Mouse (Mus musculus) lung, embryonic 16.5 days (tissue): Measurements from ENCODE around the gene Mtfp1. TPM values are rescaled to one million over a fixed set of nuclear protein-coding genes. Genes with fewer than 3 reads are reported as not detected.
A peak's percentile ranks its signal among the peaks of the same experiment; 100 is the strongest.
"Not testable (repeated sequence)": the region's sequence is repeated elsewhere in the genome, so short reads cannot be mapped to it uniquely, and the experiment has no call there.

Source experiments
- ATAC-seq: fragments of 200-750 bp; cut with Nextera tagmentation; 2 replicates; pipeline ENCODE4 v1.8.0; 2017; ENCODE audit warnings: low read depth, mild to moderate bottlenecking, moderate library complexity
- H3K27ac ChIP-seq: fragments of 300-500 bp; sonication (generic); 2 replicates; pipeline ENCODE4 v1.5.1; 2014; ENCODE audit warnings: mild to moderate bottlenecking, control low read depth, low read length
- H3K27me3 ChIP-seq: fragments of 300-500 bp; sonication (generic); 2 replicates; pipeline ENCODE4 v1.6.1; 2014; ENCODE audit warnings: low read depth, low read length, mixed read lengths; ENCODE audit not compliant: control insufficient read depth, insufficient read depth
- H3K36me3 ChIP-seq: fragments of 300-500 bp; sonication (generic); 2 replicates; pipeline ENCODE4 v1.6.1; 2014; ENCODE audit warnings: low read length; ENCODE audit not compliant: control insufficient read depth, insufficient read depth
- H3K4me1 ChIP-seq: fragments of 300-500 bp; sonication (generic); replicated peaks from 2 replicates; pipeline ENCODE4 v1.6.1; 2014; ENCODE audit warnings: low read length, mixed read lengths; ENCODE audit not compliant: control insufficient read depth, insufficient read depth
- H3K4me2 ChIP-seq: fragments of 300-500 bp; sonication (generic); 2 replicates; pipeline ENCODE4 v1.6.1; 2014; ENCODE audit warnings: low read depth, low read length, control low read depth
- H3K4me3 ChIP-seq: fragments of 300-500 bp; sonication (generic); 2 replicates; pipeline ENCODE4 v1.5.1; 2014; ENCODE audit warnings: mild to moderate bottlenecking, low read length, control low read depth
- H3K9ac ChIP-seq: fragments of 300-500 bp; sonication (generic); 2 replicates; pipeline ENCODE4 v1.6.1; 2014; ENCODE audit warnings: low read length, control low read depth
- H3K9me3 ChIP-seq: fragments of 300-500 bp; sonication (generic); 2 replicates; pipeline ENCODE4 v1.6.1; 2016; ENCODE audit warnings: low read length; ENCODE audit not compliant: control insufficient read depth
- WGBS: fragments of 180-500 bp; shearing (Covaris S2); extraction: QIAGEN DNeasy Blood & Tissue Kit; methylation state at CpG from one replicate; pipeline ENCODE4 v1.1.7; 2014; 5-methylcytosine and 5-hydroxymethylcytosine counted together
- polyA plus RNA-seq: library from polyadenylated mRNA; unstranded; fragments of >200 nt; fragmentation: Nextera tagmentation; extraction: Ambion mirVana; gene quantifications from 2 replicates; pipeline ENCODE4 v1.2.1, GENCODE M21; 2015

Gene Mtfp1
- polyA plus RNA-seq, 1 experiment from 2014 or later: 9.6 TPM

- ATAC-seq, H3K36me3 ChIP-seq, H3K9ac ChIP-seq, H3K27me3 ChIP-seq, H3K27ac ChIP-seq, H3K4me1 ChIP-seq, H3K9me3 ChIP-seq, H3K4me3 ChIP-seq, H3K4me2 ChIP-seq: not testable (repeated sequence)
- WGBS: 91% methylated on average over 6 of the region's 6 CpGs
Observed at GRCm38 (mm10) chr11:4107901-4108300, 12.7 kb upstream of the Mtfp1 start.

GRCm38 (mm10) chr11:4105444-4105843 is 10.2 kb upstream of the Mtfp1 start:
- Histone ChIP-seq H3K9ac (no peak overlapping the region), H3K4me3 (no peak overlapping the region), H3K36me3 (no peaks in the 10 kb centered on the region), H3K4me1 (no peaks in the 10 kb centered on the region), H3K9me3 (no peaks in the 10 kb centered on the region), H3K4me2 (no peak overlapping the region), H3K27ac (no peak overlapping the region), H3K27me3 (no peaks in the 10 kb centered on the region)
- ATAC-seq: no peak
- 77% methylated on average over 6 of the region's 6 CpGs for WGBS

- WGBS: 77% methylated on average over 5 of the region's 5 CpGs
- no peak overlapping the region for H3K27ac ChIP-seq
- no peak overlapping the region for H3K9ac ChIP-seq
Observed at GRCm38 (mm10) chr11:4104989-4105388, 9.7 kb upstream of the Mtfp1 start.

GRCm38 (mm10) chr11:4103522-4103921 is 8.3 kb upstream of the Mtfp1 start:
- H3K27me3 ChIP-seq: no peaks in the 10 kb centered on the region
- H3K4me3 ChIP-seq: no peak overlapping the region

More at GRCm38 (mm10) chr11:4104989-4105388, 9.7 kb upstream of the Mtfp1 start:
- no peak overlapping the region for H3K4me3 ChIP-seq
- no peaks in the 10 kb centered on the region for H3K27me3 ChIP-seq
- H3K4me1 ChIP-seq: no peaks in the 10 kb centered on the region
- no peaks in the 10 kb centered on the region for H3K9me3 ChIP-seq
- no peaks in the 10 kb centered on the region for H3K36me3 ChIP-seq
- no peak overlapping the region for H3K4me2 ChIP-seq
- no peak for ATAC-seq

GRCm38 (mm10) chr11:4101851-4102250 is 6.6 kb upstream of the Mtfp1 start:
- WGBS: 82% methylated on average over 5 of the region's 5 CpGs
- Histone ChIP-seq H3K4me1 (peaks cover 5% of the 10 kb centered on the region), H3K9ac (no peak overlapping the region), H3K9me3 (no peaks in the 10 kb centered on the region), H3K4me3 (no peak overlapping the region), H3K27me3 (no peaks in the 10 kb centered on the region), H3K27ac (no peak overlapping the region), H3K4me2 (no peak overlapping the region), H3K36me3 (no peaks in the 10 kb centered on the region)
- no peak for ATAC-seq

More at GRCm38 (mm10) chr11:4103522-4103921, 8.3 kb upstream of the Mtfp1 start:
- peak; percentile 81 for ATAC-seq
- no peaks in the 10 kb centered on the region for H3K9me3 ChIP-seq
- WGBS: 63% methylated on average over 14 of the region's 14 CpGs
- H3K4me2 ChIP-seq: no peak overlapping the region
- no peaks in the 10 kb centered on the region for H3K4me1 ChIP-seq
- no peak overlapping the region for H3K9ac ChIP-seq
- H3K36me3 ChIP-seq: no peaks in the 10 kb centered on the region
- 0 out of 2 replicates have a peak overlapping the region, but pooled peaks have one; percentile 27 for H3K27ac ChIP-seq

GRCm38 (mm10) chr11:4099447-4099846 is 4.2 kb upstream of the Mtfp1 start:
- H3K27me3 ChIP-seq: no peaks in the 10 kb centered on the region
- H3K4me2 ChIP-seq: no peak overlapping the region
- H3K9me3 ChIP-seq: no peaks in the 10 kb centered on the region
- no peak overlapping the region for H3K4me3 ChIP-seq
- peaks cover 17% of the 10 kb centered on the region for H3K4me1 ChIP-seq
- no peak for ATAC-seq
- H3K27ac ChIP-seq: no peak overlapping the region
- no peaks in the 10 kb centered on the region for H3K36me3 ChIP-seq
- 81% methylated on average over 3 of the region's 3 CpGs for WGBS
- no peak overlapping the region for H3K9ac ChIP-seq

GRCm38 (mm10) chr11:4098816-4099215 is 3.6 kb upstream of the Mtfp1 start:
- Histone ChIP-seq H3K27ac (no peak overlapping the region), H3K9me3 (no peaks in the 10 kb centered on the region), H3K4me2 (no peak overlapping the region), H3K9ac (no peak overlapping the region), H3K36me3 (no peaks in the 10 kb centered on the region), H3K4me1 (peaks cover 19% of the 10 kb centered on the region), H3K4me3 (no peak overlapping the region), H3K27me3 (no peaks in the 10 kb centered on the region)
- 69% methylated on average over 7 of the region's 7 CpGs for WGBS
- ATAC-seq: no peak

GRCm38 (mm10) chr11:4098120-4098519 is 2.9 kb upstream of the Mtfp1 start:
- H3K4me2 ChIP-seq: no peak overlapping the region
- no peaks in the 10 kb centered on the region for H3K27me3 ChIP-seq
- H3K36me3 ChIP-seq: no peaks in the 10 kb centered on the region
- H3K27ac ChIP-seq: no peak overlapping the region
- no peak for ATAC-seq
- no peak overlapping the region for H3K9ac ChIP-seq
- H3K4me3 ChIP-seq: no peak overlapping the region
- H3K9me3 ChIP-seq: no peaks in the 10 kb centered on the region
- 67% methylated on average over 8 of the region's 8 CpGs for WGBS
- peaks cover 19% of the 10 kb centered on the region for H3K4me1 ChIP-seq

- peak; percentile 21 for ATAC-seq
- H3K4me2 ChIP-seq: peak overlapping the region; percentile 92
- H3K4me3 ChIP-seq: peak overlapping the region; percentile 62
- H3K9me3 ChIP-seq: no peaks in the 10 kb centered on the region
- H3K9ac ChIP-seq: peak overlapping the region; percentile 83
- H3K4me1 ChIP-seq: peaks cover 19% of the 10 kb centered on the region
- H3K27me3 ChIP-seq: no peaks in the 10 kb centered on the region
- H3K36me3 ChIP-seq: peaks cover under 1% of the 10 kb centered on the region; the same call in 1 of the 2 replicates
- WGBS: 29% methylated on average over 10 of the region's 10 CpGs
- H3K27ac ChIP-seq: peak overlapping the region; percentile 93
Observed at GRCm38 (mm10) chr11:4097091-4097621, 1.9 kb upstream of the Mtfp1 start.
